Comparison of ENCODE assay signal across 19 mouse cellular contexts in genomic region chr4:4635856-4636255, GRCm38 (mm10).
DNase-seq lines count a peak whose midpoint lies in the region; ATAC-seq and TF ChIP-seq lines count a peak whose summit lies in the region.
"Had no signal": no experiment of that assay in that cellular context is flagged by ENCODE, and none has a peak within 500 bp of the region (broad histone marks: within the 10 kb centered on the region; RNA-seq: fewer than 3 reads in every experiment).

No protein-coding gene starts in this region.

- no peak for DNase-seq in embryonic facial prominence, embryonic 10.5 days (ENCODE audit: low spot score)
- peak; percentile 8 for DNase-seq in 3134 (ENCODE audit: extremely low read depth, insufficient read length, low spot score)
- DNase-seq in cerebellum, postnatal 4 days (ENCODE audit: low spot score in 2 of 2) = no peak
- no peak for DNase-seq in gastrocnemius, adult 2 months
- DNase-seq: adrenal gland, postnatal 10 days; cerebellum, adult 11-12 months; cerebellum, adult 9-10 months; cerebellum, postnatal 25 days; heart, adult 2 months; heart, postnatal 14 days had no signal

- no peaks in the 10 kb centered on the region for H3K27me3 ChIP-seq in embryonic facial prominence, embryonic 12.5 days
- H3K27me3 ChIP-seq in embryonic facial prominence, embryonic 10.5 days (replicated peaks; ENCODE audit: low read depth, poor library complexity, severe bottlenecking) = no peaks in the 10 kb centered on the region
- no peaks in the 10 kb centered on the region for H3K27me3 ChIP-seq in embryonic facial prominence, embryonic 13.5 days
- no peaks in the 10 kb centered on the region for H3K27me3 ChIP-seq in myocyte (ENCODE audit: control insufficient read depth, insufficient read depth, insufficient read length)
- H3K27me3 ChIP-seq: forebrain, embryonic 12.5 days; heart, embryonic 15.5 days; hindbrain, embryonic 13.5 days had no signal

- H3K27ac ChIP-seq in embryonic facial prominence, embryonic 12.5 days = no peak overlapping the region
- no peak overlapping the region for H3K27ac ChIP-seq in embryonic facial prominence, embryonic 10.5 days (replicated peaks)
- peak overlapping the region; percentile 16; the same call in 1 of the 2 replicates for H3K27ac ChIP-seq in embryonic facial prominence, embryonic 13.5 days
- no peak overlapping the region for H3K27ac ChIP-seq in gastrocnemius, adult 2 months
- H3K27ac ChIP-seq: forebrain, embryonic 12.5 days; heart, adult 2 months; heart, embryonic 15.5 days; hindbrain, embryonic 13.5 days; hindbrain, postnatal 0 days had no signal

- H3K4me1 ChIP-seq in embryonic facial prominence, embryonic 12.5 days = peaks cover 20% of the 10 kb centered on the region
- peaks cover 24% of the 10 kb centered on the region for H3K4me1 ChIP-seq in embryonic facial prominence, embryonic 10.5 days
- peaks cover 26% of the 10 kb centered on the region for H3K4me1 ChIP-seq in embryonic facial prominence, embryonic 13.5 days
- H3K4me1 ChIP-seq: forebrain, embryonic 12.5 days; heart, embryonic 15.5 days had no signal

- no peaks in the 10 kb centered on the region for H3K36me3 ChIP-seq in embryonic facial prominence, embryonic 12.5 days
- no peaks in the 10 kb centered on the region for H3K36me3 ChIP-seq in embryonic facial prominence, embryonic 10.5 days (replicated peaks)
- H3K36me3 ChIP-seq in embryonic facial prominence, embryonic 13.5 days = no peaks in the 10 kb centered on the region
- no peaks in the 10 kb centered on the region for H3K36me3 ChIP-seq in myocyte (ENCODE audit: control insufficient read depth, insufficient read depth)
- H3K36me3 ChIP-seq: forebrain, embryonic 12.5 days; heart, embryonic 15.5 days; hindbrain, embryonic 13.5 days had no signal

- H3K79me2 ChIP-seq in myocyte (ENCODE audit: control insufficient read depth, insufficient read depth) = no peaks in the 10 kb centered on the region

- no peak overlapping the region for H3K4me2 ChIP-seq in embryonic facial prominence, embryonic 12.5 days (replicated peaks)
- no peak overlapping the region for H3K4me2 ChIP-seq in embryonic facial prominence, embryonic 13.5 days
- peak overlapping the region; percentile 65 for H3K4me2 ChIP-seq in myocyte (ENCODE audit: low read depth)
- H3K4me2 ChIP-seq: forebrain, embryonic 12.5 days; heart, embryonic 11.5 days; heart, embryonic 15.5 days; hindbrain, embryonic 13.5 days had no signal

- H3K9ac ChIP-seq in embryonic facial prominence, embryonic 12.5 days = no peak overlapping the region
- no peak overlapping the region for H3K9ac ChIP-seq in embryonic facial prominence, embryonic 13.5 days
- H3K9ac ChIP-seq: forebrain, embryonic 12.5 days; heart, embryonic 15.5 days; hindbrain, embryonic 13.5 days had no signal

- intact Hi-C loops in gastrocnemius, adult 2 months (cut with DNase I) = no loop called here

- ATAC-seq in embryonic facial prominence, embryonic 12.5 days (ENCODE audit: insufficient number of reproducible peaks, insufficient read depth, low FRiP score, low TSS enrichment) = 0 out of 2 replicates have a peak, but pooled peaks have one; percentile 35
- no peak for ATAC-seq in embryonic facial prominence, embryonic 13.5 days (ENCODE audit: insufficient number of reproducible peaks, insufficient read depth, low FRiP score, low TSS enrichment, low read depth)
- ATAC-seq: forebrain, embryonic 16.5 days; hindbrain, postnatal 0 days had no signal

- no peaks in the 10 kb centered on the region for H3K9me3 ChIP-seq in embryonic facial prominence, embryonic 12.5 days
- H3K9me3 ChIP-seq in embryonic facial prominence, embryonic 10.5 days = no peaks in the 10 kb centered on the region
- H3K9me3 ChIP-seq in embryonic facial prominence, embryonic 13.5 days = no peaks in the 10 kb centered on the region
- H3K9me3 ChIP-seq: forebrain, embryonic 12.5 days; heart, embryonic 15.5 days; hindbrain, embryonic 13.5 days had no signal

- H3K4me3 ChIP-seq in embryonic facial prominence, embryonic 12.5 days = no peak overlapping the region
- H3K4me3 ChIP-seq in embryonic facial prominence, embryonic 10.5 days = no peak overlapping the region
- H3K4me3 ChIP-seq in embryonic facial prominence, embryonic 13.5 days = no peak overlapping the region
- no peak overlapping the region for H3K4me3 ChIP-seq in myocyte
- no peak overlapping the region for H3K4me3 ChIP-seq in gastrocnemius, adult 2 months
- H3K4me3 ChIP-seq: forebrain, embryonic 12.5 days; heart, adult 2 months; heart, embryonic 15.5 days; hindbrain, embryonic 13.5 days had no signal

- H3ac ChIP-seq in myocyte (ENCODE audit: control insufficient read depth, insufficient read length) = no peak overlapping the region

- TF ChIP-seq CTCF in gastrocnemius, adult 2 months (IDR thresholded peaks at IDR 0.05) = no peak

- no peak for TF ChIP-seq POLR2A in myocyte (IDR thresholded peaks at IDR 0.05; ENCODE audit: insufficient read length, low read depth)

- WGBS in embryonic facial prominence, embryonic 12.5 days = 27% methylated on average over 1 of the region's 1 CpGs
- WGBS in embryonic facial prominence, embryonic 10.5 days = 36% methylated on average over 1 of the region's 1 CpGs
- 35% methylated on average over 1 of the region's 1 CpGs for WGBS in embryonic facial prominence, embryonic 13.5 days

TF ChIP-seq in myocyte, 11 proteins besides CTCF, POLR2A, EP300 and RAD21:
- no peak for TF ChIP-seq USF1 (IDR thresholded peaks at IDR 0.05; ENCODE audit: low read depth)
- TF ChIP-seq MAX (IDR thresholded peaks at IDR 0.05; ENCODE audit: low read depth) = no peak
- no peak for TF ChIP-seq MYOG (IDR thresholded peaks at IDR 0.05; ENCODE audit: control insufficient read depth in 1 of 3, insufficient read depth in 1 of 3, insufficient read length in 2 of 3, low read depth in 2 of 3)
- TF ChIP-seq E2F4 (IDR thresholded peaks at IDR 0.05; ENCODE audit: insufficient read depth) = no peak
- no peak for TF ChIP-seq MYOD1 (IDR thresholded peaks at IDR 0.05; ENCODE audit: control insufficient read depth in 1 of 3, insufficient read length in 2 of 3, low read depth in 2 of 3)
- no peak for TF ChIP-seq SRF (IDR thresholded peaks at IDR 0.05; ENCODE audit: control insufficient read depth, insufficient read length, low read depth)
- TF ChIP-seq CEBPB (IDR thresholded peaks at IDR 0.05; ENCODE audit: insufficient read depth, poor library complexity, severe bottlenecking) = no peak
- no peak for TF ChIP-seq TCF3 (IDR thresholded peaks at IDR 0.05; ENCODE audit: insufficient read length, low read depth)
- no peak for TF ChIP-seq TCF12 (IDR thresholded peaks at IDR 0.05; ENCODE audit: insufficient read depth, poor library complexity, severe bottlenecking)
- no peak for TF ChIP-seq REST (IDR thresholded peaks at IDR 0.05; ENCODE audit: insufficient read depth, insufficient read length)
- no peak for TF ChIP-seq POLR2AphosphoS2 (IDR thresholded peaks at IDR 0.05; ENCODE audit: insufficient read length, low read depth)
